ENCODE assay signal across 8 mouse cellular contexts in genomic region chr10:116197416-116197939, GRCm38 (mm10).
DNase-seq lines count a peak whose midpoint lies in the region; ATAC-seq lines count a peak whose summit lies in the region.

No protein-coding gene starts in this region.

- DNase-seq in kidney, adult 9 months: peak; percentile 45
- DNase-seq in kidney, adult 18-20 months: no peak
- DNase-seq in NIH3T3 (ENCODE audit: low read depth): peak; percentile 84
- DNase-seq in splenic B cell, adult 2 months (ENCODE audit: low read depth, low spot score): peak; percentile 34
- no peak for DNase-seq in yolk sac, embryonic 10.5 days (ENCODE audit: low spot score)
- DNase-seq in right cerebral cortex, postnatal 10 days (ENCODE audit: low spot score in 2 of 2): no peak

- peak; percentile 73 for ATAC-seq in forebrain, embryonic 12.5 days (ENCODE audit: low FRiP score)
- ATAC-seq in limb, embryonic 13.5 days (ENCODE audit: low FRiP score, low read depth): no peak

- no peaks in the 10 kb centered on the region for H3K36me3 ChIP-seq in forebrain, embryonic 12.5 days (replicated peaks)
- H3K36me3 ChIP-seq in limb, embryonic 13.5 days: no peaks in the 10 kb centered on the region
- no peaks in the 10 kb centered on the region for H3K36me3 ChIP-seq in splenic B cell, adult 2 months (ENCODE audit: control insufficient read depth, insufficient read depth, low read length, poor library complexity, severe bottlenecking)

- H3K4me1 ChIP-seq in forebrain, embryonic 12.5 days: no peaks in the 10 kb centered on the region; the same call in 1 of the 2 replicates
- H3K4me1 ChIP-seq in limb, embryonic 13.5 days: no peaks in the 10 kb centered on the region

- no peak overlapping the region for H3K27ac ChIP-seq in forebrain, embryonic 12.5 days
- H3K27ac ChIP-seq in limb, embryonic 13.5 days: no peak overlapping the region

- no peak overlapping the region for H3K4me3 ChIP-seq in forebrain, embryonic 12.5 days (replicated peaks)
- H3K4me3 ChIP-seq in limb, embryonic 13.5 days: no peak overlapping the region

- H3K9ac ChIP-seq in forebrain, embryonic 12.5 days: no peak overlapping the region
- H3K9ac ChIP-seq in limb, embryonic 13.5 days: no peak overlapping the region

- no peaks in the 10 kb centered on the region for H3K9me3 ChIP-seq in forebrain, embryonic 12.5 days
- H3K9me3 ChIP-seq in limb, embryonic 13.5 days: no peaks in the 10 kb centered on the region

- peaks cover 7% of the 10 kb centered on the region; the same call in 1 of the 2 replicates for H3K27me3 ChIP-seq in forebrain, embryonic 12.5 days
- no peaks in the 10 kb centered on the region for H3K27me3 ChIP-seq in limb, embryonic 13.5 days
- no peaks in the 10 kb centered on the region; the same call in 1 of the 2 replicates for H3K27me3 ChIP-seq in splenic B cell, adult 2 months (ENCODE audit: control insufficient read depth, insufficient read depth, low read length, poor library complexity, severe bottlenecking)

- 27% methylated on average over 4 of the region's 4 CpGs for whole genome bisulfite sequencing in forebrain, embryonic 12.5 days
- 24% methylated on average over 4 of the region's 4 CpGs for WGBS in limb, embryonic 13.5 days

- H3K4me2 ChIP-seq in forebrain, embryonic 12.5 days: peak overlapping the region; percentile 34
- peak overlapping the region; percentile 38 for H3K4me2 ChIP-seq in limb, embryonic 13.5 days (replicated peaks)

Comparison
In these comparisons a context has a peak if more than half of its experiments do, and no peak if none do; other contexts are left out.
1. DNase-seq: peak in kidney, adult 9 months (single experiment), NIH3T3 (single experiment) and splenic B cell, adult 2 months (single experiment); none in kidney, adult 18-20 months (single experiment), yolk sac, embryonic 10.5 days (single experiment) and right cerebral cortex, postnatal 10 days (0 of 2).